Mouse (Mus musculus) forebrain, embryonic 14.5 days (tissue): ENCODE results near the gene Nnmt. TPM values are rescaled to one million over a fixed set of nuclear protein-coding genes. Genes with fewer than 3 reads are reported as not detected.

Source experiments
- ATAC-seq: fragments of 200-750 bp; cut with Nextera tagmentation; 2 replicates; pipeline ENCODE4 v1.8.0; 2017; ENCODE audit warnings: mild to moderate bottlenecking, moderate library complexity
- DNase-seq: peaks from one replicate; pipeline ENCODE4 v3.0.0-alpha.2; 2015; ENCODE audit warnings: low spot score
- H3K27ac ChIP-seq: fragments of 300-500 bp; sonication (generic); 2 replicates; pipeline ENCODE4 v1.5.1; 2014; ENCODE audit warnings: low read depth, mild to moderate bottlenecking, control low read depth, low read length, moderate library complexity
- H3K27me3 ChIP-seq: fragments of 300-500 bp; sonication (generic); replicated peaks from 2 replicates; pipeline ENCODE4 v1.6.1; 2014; ENCODE audit warnings: low read length, control low read depth, mixed read lengths; ENCODE audit not compliant: control insufficient read depth, insufficient read depth
- H3K36me3 ChIP-seq: fragments of 300-500 bp; sonication (generic); 2 replicates; pipeline ENCODE4 v1.6.1; 2014; ENCODE audit warnings: low read length, control low read depth; ENCODE audit not compliant: control insufficient read depth, insufficient read depth
- H3K4me1 ChIP-seq: fragments of 300-500 bp; sonication (generic); 2 replicates; pipeline ENCODE4 v1.6.1; 2014; ENCODE audit warnings: antibody characterized with exemption, low read length, control low read depth; ENCODE audit not compliant: control insufficient read depth, insufficient read depth
- H3K4me2 ChIP-seq: fragments of 300-500 bp; sonication (generic); 2 replicates; pipeline ENCODE4 v1.6.1; 2014; ENCODE audit warnings: mild to moderate bottlenecking, control low read depth, low read length
- H3K4me3 ChIP-seq: fragments of 300-500 bp; sonication (generic); 2 replicates; pipeline ENCODE4 v1.5.1; 2014; ENCODE audit warnings: low read depth, low read length, control low read depth
- H3K9ac ChIP-seq: fragments of 300-500 bp; sonication (generic); 2 replicates; pipeline ENCODE4 v1.6.1; 2014; ENCODE audit warnings: mild to moderate bottlenecking, low read length, control low read depth, moderate library complexity
- H3K9me3 ChIP-seq: fragments of 300-500 bp; sonication (generic); replicated peaks from 2 replicates; pipeline ENCODE4 v1.6.1; 2016; ENCODE audit warnings: low read length, control low read depth, mixed read lengths; ENCODE audit not compliant: control insufficient read depth
- WGBS: fragments of 180-500 bp; shearing (Covaris S2); extraction: QIAGEN DNeasy Blood & Tissue Kit; methylation state at CpG from one replicate; pipeline ENCODE4 v1.1.7; 2014; 5-methylcytosine and 5-hydroxymethylcytosine counted together
- polyA plus RNA-seq: library from polyadenylated mRNA; unstranded; fragments of >200 nt; fragmentation: Nextera tagmentation; extraction: Ambion mirVana; gene quantifications from 2 replicates; pipeline ENCODE4 v1.2.1, GENCODE M21; 2014

The Nnmt gene
- polyA plus RNA-seq, 1 experiment from 2014 or later, result 0.72 TPM

GRCm38 (mm10) chr9:48647648-48648284, 42.8 kb upstream of the Nnmt start:
- 16% methylated on average over 10 of the region's 10 CpGs for WGBS
- no peaks in the 10 kb centered on the region for H3K36me3 ChIP-seq
- no peak for ATAC-seq
- H3K9ac ChIP-seq, result no peak overlapping the region
- H3K27me3 ChIP-seq, result no peaks in the 10 kb centered on the region; the same call in 1 of the 2 replicates
- DNase-seq, result no peak
- H3K4me1 ChIP-seq, result peaks cover 25% of the 10 kb centered on the region
- no peak overlapping the region for H3K27ac ChIP-seq
- H3K4me3 ChIP-seq, result no peak overlapping the region
- H3K4me2 ChIP-seq, result no peak overlapping the region
- H3K9me3 ChIP-seq, result no peaks in the 10 kb centered on the region

GRCm38 (mm10) chr9:48646781-48647647, 42.1 kb upstream of the Nnmt start:
- H3K9ac ChIP-seq, result no peak overlapping the region
- H3K9me3 ChIP-seq, result no peaks in the 10 kb centered on the region
- DNase-seq (no peak), ATAC-seq (no peak)
- H3K36me3 ChIP-seq, result no peaks in the 10 kb centered on the region
- H3K27me3 ChIP-seq, result no peaks in the 10 kb centered on the region; the same call in 1 of the 2 replicates
- no peak overlapping the region for H3K27ac ChIP-seq
- no peak overlapping the region for H3K4me2 ChIP-seq
- H3K4me1 ChIP-seq, result peaks cover 25% of the 10 kb centered on the region
- 40% methylated on average over 16 of the region's 16 CpGs for WGBS
- no peak overlapping the region for H3K4me3 ChIP-seq

- Histone ChIP-seq H3K36me3 (no peaks in the 10 kb centered on the region), H3K9ac (no peak overlapping the region), H3K4me3 (no peak overlapping the region), H3K4me1 (peaks cover 25% of the 10 kb centered on the region), H3K27ac (no peak overlapping the region), H3K4me2 (no peak overlapping the region), H3K9me3 (no peaks in the 10 kb centered on the region), H3K27me3 (no peaks in the 10 kb centered on the region; the same call in 1 of the 2 replicates)
- ATAC-seq, result peak; percentile 49; the same call in 1 of the 2 replicates
- peak; percentile 92 for DNase-seq
- WGBS, result 24% methylated on average over 4 of the region's 4 CpGs
Observed at GRCm38 (mm10) chr9:48646251-48646650, 41.3 kb upstream of the Nnmt start.

- H3K36me3 ChIP-seq, result no peaks in the 10 kb centered on the region
- ATAC-seq, result no peak
- no peaks in the 10 kb centered on the region; the same call in 1 of the 2 replicates for H3K27me3 ChIP-seq
- WGBS, result 51% methylated on average over 4 of the region's 4 CpGs
- H3K9ac ChIP-seq, result no peak overlapping the region
- no peaks in the 10 kb centered on the region for H3K9me3 ChIP-seq
- no peak for DNase-seq
- no peak overlapping the region for H3K4me2 ChIP-seq
- H3K27ac ChIP-seq, result no peak overlapping the region
- peaks cover 25% of the 10 kb centered on the region for H3K4me1 ChIP-seq
- no peak overlapping the region for H3K4me3 ChIP-seq
Observed at GRCm38 (mm10) chr9:48645648-48646126, 40.7 kb upstream of the Nnmt start.

- Histone ChIP-seq H3K9ac (no peak overlapping the region), H3K36me3 (no peaks in the 10 kb centered on the region), H3K27me3 (no peaks in the 10 kb centered on the region; the same call in 1 of the 2 replicates), H3K4me3 (no peak overlapping the region), H3K4me2 (no peak overlapping the region), H3K27ac (no peak overlapping the region), H3K9me3 (no peaks in the 10 kb centered on the region), H3K4me1 (peaks cover 23% of the 10 kb centered on the region)
- DNase-seq, result peak; percentile 75
- WGBS, result 51% methylated on average over 13 of the region's 13 CpGs
- ATAC-seq, result no peak
Observed at GRCm38 (mm10) chr9:48644926-48645647, 40.1 kb upstream of the Nnmt start.

- Histone ChIP-seq H3K27me3 (0 out of 2 replicates have a peak, but pooled peaks cover 3% of the 10 kb centered on the region), H3K4me1 (peaks cover 16% of the 10 kb centered on the region), H3K4me3 (no peak overlapping the region), H3K27ac (no peak overlapping the region), H3K9ac (no peak overlapping the region), H3K36me3 (no peaks in the 10 kb centered on the region), H3K4me2 (no peak overlapping the region), H3K9me3 (no peaks in the 10 kb centered on the region)
- DNase-seq (no peak), ATAC-seq (no peak)
- WGBS, result 77% methylated on average over 3 of the region's 3 CpGs
Observed at GRCm38 (mm10) chr9:48644376-48644775, 39.4 kb upstream of the Nnmt start.

- Histone ChIP-seq H3K9ac (no peak overlapping the region), H3K4me2 (no peak overlapping the region), H3K4me3 (no peak overlapping the region), H3K9me3 (no peaks in the 10 kb centered on the region), H3K27ac (no peak overlapping the region), H3K4me1 (no peaks in the 10 kb centered on the region), H3K27me3 (0 out of 2 replicates have a peak, but pooled peaks cover 7% of the 10 kb centered on the region), H3K36me3 (no peaks in the 10 kb centered on the region)
- no peak for ATAC-seq
- DNase-seq, result no peak
- 92% methylated on average over 8 of the region's 8 CpGs for WGBS
Observed at GRCm38 (mm10) chr9:48641636-48642035, 36.7 kb upstream of the Nnmt start.

GRCm38 (mm10) chr9:48640881-48641280, 35.9 kb upstream of the Nnmt start:
- H3K4me3 ChIP-seq, result no peak overlapping the region
- no peak overlapping the region for H3K27ac ChIP-seq
- 86% methylated on average over 8 of the region's 8 CpGs for WGBS
- no peak overlapping the region for H3K9ac ChIP-seq
- no peaks in the 10 kb centered on the region for H3K9me3 ChIP-seq
- H3K27me3 ChIP-seq, result 0 out of 2 replicates have a peak, but pooled peaks cover 7% of the 10 kb centered on the region
- H3K36me3 ChIP-seq, result no peaks in the 10 kb centered on the region
- H3K4me2 ChIP-seq, result no peak overlapping the region
- no peak for DNase-seq
- ATAC-seq, result no peak
- H3K4me1 ChIP-seq, result no peaks in the 10 kb centered on the region
